Mouse (Mus musculus): ENCODE measurements around the gene Cdk20. TPM values are rescaled to one million over a fixed set of nuclear protein-coding genes. Genes with fewer than 3 reads are reported as not detected.

The Cdk20 gene
- 7.9 and 8.6 TPM in 2 replicates for polyA plus RNA-seq (2015; fragmentation: Nextera tagmentation; extraction: Ambion mirVana)

DNA sequence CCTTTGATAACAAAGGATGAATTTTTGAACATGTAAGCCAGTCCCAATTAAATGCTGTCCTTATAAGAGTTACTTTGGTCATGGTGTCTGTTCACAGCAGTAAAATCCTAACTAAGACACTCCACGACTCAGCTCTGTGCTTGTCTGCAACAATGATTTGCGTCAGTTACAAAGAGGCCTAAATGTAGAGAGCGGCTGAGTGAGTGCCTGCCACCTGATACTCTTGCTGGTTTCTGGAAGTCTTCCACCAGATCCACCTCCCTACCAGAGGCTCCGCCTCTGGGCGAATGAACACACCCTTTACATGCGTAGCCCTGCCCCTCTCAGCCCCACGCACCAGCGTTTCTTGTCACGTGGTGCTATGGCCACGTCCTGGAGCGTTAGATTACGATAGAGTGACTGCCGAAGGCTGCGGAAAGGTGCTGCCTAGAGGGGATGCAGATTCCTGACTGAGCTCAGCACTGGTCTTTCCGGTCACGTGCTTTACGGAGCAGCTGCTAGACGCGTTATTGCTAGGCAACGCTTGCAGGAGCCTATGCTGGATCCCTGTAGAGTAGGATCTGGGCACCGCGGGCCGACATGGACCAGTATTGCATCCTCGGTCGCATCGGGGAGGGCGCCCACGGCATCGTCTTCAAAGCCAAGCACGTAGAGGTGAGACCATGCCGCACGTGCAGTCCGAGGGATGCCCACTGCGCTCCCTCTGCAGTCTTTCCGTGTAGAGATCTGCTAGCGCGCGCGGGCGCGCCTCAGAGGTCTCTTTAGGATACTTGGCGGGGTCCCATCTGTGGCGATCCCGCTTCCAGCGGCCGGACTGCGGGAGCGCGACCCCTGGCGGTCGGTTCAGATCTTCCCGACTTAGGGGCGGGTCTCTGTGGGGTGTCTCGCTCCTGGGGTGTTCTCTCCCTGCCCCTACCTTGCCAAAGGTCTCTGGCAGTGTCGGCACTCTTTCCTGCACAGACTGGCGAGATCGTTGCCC lies at the start of gene Cdk20:
Gene Cdk20 (plus strand): TSS at position 298 of the 979 bp plus-strand sequence.
- under 1% methylated on average over 57 of the region's 57 CpGs for WGBS
- H3K4me3 ChIP-seq (replicated peaks): peak within 1 kb of the TSS; percentile 73
- H3K4me2 ChIP-seq (replicated peaks): peak within 1 kb of the TSS; percentile 89
- peak; percentile 99 for ATAC-seq
- no peaks in the 10 kb centered on the region for H3K27me3 ChIP-seq (replicated peaks)
- peaks cover 11% of the 10 kb centered on the region; the same call in 1 of the 2 replicates for H3K4me1 ChIP-seq (replicated peaks)
- H3K9ac ChIP-seq: peak within 1 kb of the TSS; percentile 69
- H3K27ac ChIP-seq: peak within 1 kb of the TSS; percentile 93
- no peaks in the 10 kb centered on the region for H3K9me3 ChIP-seq
- H3K36me3 ChIP-seq: no peaks in the 10 kb centered on the region

DNA sequence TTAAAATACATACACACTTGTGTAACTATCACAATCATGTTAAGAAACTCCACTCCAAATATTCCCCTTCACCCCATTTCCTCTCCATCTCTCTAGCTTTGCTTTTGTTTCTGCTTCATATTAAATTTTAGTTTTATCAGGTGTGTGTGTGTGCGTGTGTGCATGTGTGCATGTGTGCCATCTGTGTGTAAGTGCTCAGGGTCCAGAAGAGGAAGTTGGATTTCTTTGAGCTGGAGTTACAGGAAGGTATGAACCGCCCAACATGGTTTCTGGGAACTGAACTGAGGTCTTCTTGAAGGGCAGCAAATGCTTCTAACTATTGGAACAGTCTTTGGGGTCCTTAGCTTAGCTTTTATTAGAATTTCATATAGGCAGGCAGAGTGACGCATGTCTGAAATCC lies 47.2 kb upstream of the Cdk20 start:
- no peak overlapping the region for H3K4me2 ChIP-seq (replicated peaks)
- no peaks in the 10 kb centered on the region for H3K9me3 ChIP-seq
- no peak overlapping the region for H3K27ac ChIP-seq
- H3K4me1 ChIP-seq (replicated peaks): no peaks in the 10 kb centered on the region
- H3K36me3 ChIP-seq: no peaks in the 10 kb centered on the region
- H3K27me3 ChIP-seq (replicated peaks): no peaks in the 10 kb centered on the region
- ATAC-seq: no peak
- H3K9ac ChIP-seq: no peak overlapping the region
- 90% methylated on average over 3 of the region's 3 CpGs for WGBS
- H3K4me3 ChIP-seq (replicated peaks): no peak overlapping the region

DNA sequence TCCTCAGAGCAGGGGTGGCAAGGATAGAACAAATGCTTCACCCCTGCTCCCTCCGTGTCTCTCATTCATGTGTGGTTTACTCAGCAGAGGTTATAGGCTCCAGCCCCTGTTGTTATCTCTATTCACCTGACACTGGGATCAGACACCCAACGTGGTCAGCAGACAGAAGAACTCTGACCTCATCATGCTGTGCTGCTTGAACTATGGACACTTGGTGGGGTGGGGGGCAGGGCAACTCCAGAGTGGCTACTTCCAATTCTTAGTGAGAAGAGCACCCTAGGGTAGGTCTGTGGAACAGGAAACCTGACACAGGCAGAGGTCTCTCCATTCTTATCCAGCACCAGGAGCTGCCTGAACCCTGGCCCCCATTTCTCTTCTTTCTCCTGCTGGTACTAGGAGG lies 46.1 kb upstream of the Cdk20 start:
- no peak overlapping the region for H3K9ac ChIP-seq
- H3K4me1 ChIP-seq (replicated peaks): no peaks in the 10 kb centered on the region
- H3K36me3 ChIP-seq: no peaks in the 10 kb centered on the region
- no peak overlapping the region for H3K27ac ChIP-seq
- H3K9me3 ChIP-seq: no peaks in the 10 kb centered on the region
- ATAC-seq: peak; percentile 77
- H3K27me3 ChIP-seq (replicated peaks): no peaks in the 10 kb centered on the region
- no peak overlapping the region for H3K4me3 ChIP-seq (replicated peaks)
- 37% methylated on average over 2 of the region's 2 CpGs for WGBS
- H3K4me2 ChIP-seq (replicated peaks): no peak overlapping the region

- Histone ChIP-seq H3K4me1 (replicated peaks) (no peaks in the 10 kb centered on the region), H3K27ac (no peak overlapping the region), H3K4me2 (replicated peaks) (no peak overlapping the region), H3K36me3 (no peaks in the 10 kb centered on the region), H3K9ac (no peak overlapping the region), H3K27me3 (replicated peaks) (no peaks in the 10 kb centered on the region), H3K9me3 (no peaks in the 10 kb centered on the region), H3K4me3 (replicated peaks) (no peak overlapping the region)
- WGBS: 77% methylated on average over 4 of the region's 4 CpGs
- no peak for ATAC-seq
Measured at GRCm38 (mm10) chr13:64388415-64388814, 43.7 kb upstream of the Cdk20 start.

GRCm38 (mm10) chr13:64396979-64397378 lies 35.1 kb upstream of the Cdk20 start:
- WGBS: 55% methylated on average over 8 of the region's 8 CpGs
- Histone ChIP-seq H3K4me3 (replicated peaks) (no peak overlapping the region), H3K4me2 (replicated peaks) (no peak overlapping the region), H3K9me3 (no peaks in the 10 kb centered on the region), H3K36me3 (no peaks in the 10 kb centered on the region), H3K27me3 (replicated peaks) (no peaks in the 10 kb centered on the region), H3K4me1 (replicated peaks) (no peaks in the 10 kb centered on the region), H3K9ac (no peak overlapping the region), H3K27ac (no peak overlapping the region)
- peak; percentile 45; the same call in 1 of the 2 replicates for ATAC-seq

- Histone ChIP-seq H3K9me3 (no peaks in the 10 kb centered on the region), H3K36me3 (no peaks in the 10 kb centered on the region), H3K4me3 (replicated peaks) (no peak overlapping the region), H3K9ac (no peak overlapping the region), H3K27ac (no peak overlapping the region), H3K4me1 (replicated peaks) (no peaks in the 10 kb centered on the region), H3K4me2 (replicated peaks) (no peak overlapping the region), H3K27me3 (replicated peaks) (no peaks in the 10 kb centered on the region)
- WGBS: 94% methylated on average over 1 of the region's 1 CpGs
- no peak for ATAC-seq
Measured at GRCm38 (mm10) chr13:64398065-64398464, 34.0 kb upstream of the Cdk20 start.

DNA sequence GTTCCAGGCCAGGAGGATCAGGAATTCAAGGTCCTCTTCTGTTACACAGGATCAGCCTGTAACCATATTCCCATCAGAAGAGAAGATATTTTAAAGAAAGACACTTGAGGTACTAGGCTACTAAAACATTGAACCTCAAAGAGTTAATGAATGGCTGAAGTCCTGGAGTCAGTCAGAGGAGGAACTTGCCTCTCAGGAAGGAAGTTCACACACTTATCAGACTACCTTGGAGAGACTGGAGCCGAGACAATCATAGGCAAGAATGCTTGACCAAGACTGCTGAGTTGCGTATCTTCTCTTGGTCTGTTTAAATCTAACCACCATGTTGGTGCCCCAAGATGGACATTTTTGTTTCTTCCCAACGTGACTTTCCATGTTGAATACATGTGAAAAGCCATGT lies 32.2 kb upstream of the Cdk20 start:
- no peak overlapping the region for H3K9ac ChIP-seq
- H3K9me3 ChIP-seq: no peaks in the 10 kb centered on the region
- H3K4me1 ChIP-seq (replicated peaks): no peaks in the 10 kb centered on the region
- no peak overlapping the region for H3K4me2 ChIP-seq (replicated peaks)
- no peak overlapping the region for H3K27ac ChIP-seq
- H3K27me3 ChIP-seq (replicated peaks): no peaks in the 10 kb centered on the region
- WGBS: 80% methylated on average over 3 of the region's 3 CpGs
- H3K4me3 ChIP-seq (replicated peaks): no peak overlapping the region
- no peak for ATAC-seq
- H3K36me3 ChIP-seq: no peaks in the 10 kb centered on the region

DNA sequence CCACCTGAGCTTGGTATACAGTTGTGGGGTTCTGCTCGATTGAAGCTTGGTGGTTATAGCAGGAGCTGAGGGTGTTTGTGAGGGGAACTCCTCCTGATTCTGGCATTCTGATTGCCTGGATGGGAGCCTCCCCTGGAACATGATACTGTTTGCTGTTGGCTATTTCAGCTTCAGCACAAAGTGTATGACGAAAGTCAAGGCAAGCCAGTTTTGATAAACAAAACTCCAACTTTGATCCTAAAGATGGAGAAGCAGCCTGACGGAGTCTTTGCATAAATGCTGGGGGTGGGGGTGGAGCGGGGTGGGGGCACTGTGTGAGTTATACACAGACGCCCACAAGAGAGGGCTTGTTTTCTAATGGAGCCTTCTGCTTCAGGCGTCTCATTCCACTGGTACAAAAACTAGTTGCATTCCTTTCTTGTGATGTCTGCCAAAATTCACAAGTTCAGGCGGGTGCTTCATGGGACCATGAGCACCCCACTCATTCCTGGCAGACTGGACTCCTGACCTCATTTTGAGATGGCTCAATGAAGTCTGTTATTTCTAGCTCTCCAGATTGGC lies 31.2 kb upstream of the Cdk20 start:
- no peaks in the 10 kb centered on the region for H3K9me3 ChIP-seq
- H3K4me1 ChIP-seq (replicated peaks): no peaks in the 10 kb centered on the region
- H3K9ac ChIP-seq: no peak overlapping the region
- WGBS: 42% methylated on average over 7 of the region's 7 CpGs
- no peaks in the 10 kb centered on the region for H3K27me3 ChIP-seq (replicated peaks)
- no peaks in the 10 kb centered on the region for H3K36me3 ChIP-seq
- H3K27ac ChIP-seq: no peak overlapping the region
- no peak overlapping the region for H3K4me3 ChIP-seq (replicated peaks)
- H3K4me2 ChIP-seq (replicated peaks): no peak overlapping the region; the same call in 1 of the 2 replicates
- peak; percentile 51 for ATAC-seq

GRCm38 (mm10) chr13:64402006-64402405 lies 30.1 kb upstream of the Cdk20 start:
- no peak overlapping the region for H3K27ac ChIP-seq
- H3K36me3 ChIP-seq: no peaks in the 10 kb centered on the region
- H3K4me1 ChIP-seq (replicated peaks): no peaks in the 10 kb centered on the region
- no peak overlapping the region for H3K4me3 ChIP-seq (replicated peaks)
- H3K4me2 ChIP-seq (replicated peaks): no peak overlapping the region
- no peaks in the 10 kb centered on the region for H3K9me3 ChIP-seq
- ATAC-seq: no peak
- WGBS: 60% methylated on average over 3 of the region's 3 CpGs
- H3K27me3 ChIP-seq (replicated peaks): no peaks in the 10 kb centered on the region
- H3K9ac ChIP-seq: no peak overlapping the region

DNA sequence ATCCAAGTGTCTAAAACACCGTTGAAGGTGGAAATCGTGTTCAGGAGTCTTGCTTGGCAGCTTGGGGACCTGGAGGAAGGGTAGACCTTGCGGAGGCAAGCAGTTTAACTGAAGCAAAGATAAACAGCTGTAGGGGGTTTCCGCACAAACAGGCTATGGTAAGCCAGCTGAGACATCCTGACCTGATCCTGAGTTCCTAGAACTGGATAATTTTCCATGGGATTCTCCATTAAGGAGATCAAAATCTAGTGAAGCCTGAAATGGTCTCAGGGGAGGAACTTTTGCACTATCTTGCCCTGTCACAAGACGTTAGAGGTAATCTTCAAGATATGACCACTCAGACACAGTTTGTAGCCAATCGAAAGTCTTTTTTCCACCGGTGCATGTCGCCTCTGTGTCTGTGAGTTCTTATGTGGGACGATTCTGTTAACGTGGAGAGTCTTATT lies 29.6 kb upstream of the Cdk20 start:
- H3K27me3 ChIP-seq (replicated peaks): no peaks in the 10 kb centered on the region
- no peak overlapping the region for H3K9ac ChIP-seq
- H3K4me1 ChIP-seq (replicated peaks): no peaks in the 10 kb centered on the region
- H3K27ac ChIP-seq: no peak overlapping the region
- ATAC-seq: no peak
- H3K9me3 ChIP-seq: no peaks in the 10 kb centered on the region
- H3K4me3 ChIP-seq (replicated peaks): no peak overlapping the region
- H3K4me2 ChIP-seq (replicated peaks): no peak overlapping the region
- H3K36me3 ChIP-seq: no peaks in the 10 kb centered on the region
- 84% methylated on average over 10 of the region's 10 CpGs for WGBS

DNA sequence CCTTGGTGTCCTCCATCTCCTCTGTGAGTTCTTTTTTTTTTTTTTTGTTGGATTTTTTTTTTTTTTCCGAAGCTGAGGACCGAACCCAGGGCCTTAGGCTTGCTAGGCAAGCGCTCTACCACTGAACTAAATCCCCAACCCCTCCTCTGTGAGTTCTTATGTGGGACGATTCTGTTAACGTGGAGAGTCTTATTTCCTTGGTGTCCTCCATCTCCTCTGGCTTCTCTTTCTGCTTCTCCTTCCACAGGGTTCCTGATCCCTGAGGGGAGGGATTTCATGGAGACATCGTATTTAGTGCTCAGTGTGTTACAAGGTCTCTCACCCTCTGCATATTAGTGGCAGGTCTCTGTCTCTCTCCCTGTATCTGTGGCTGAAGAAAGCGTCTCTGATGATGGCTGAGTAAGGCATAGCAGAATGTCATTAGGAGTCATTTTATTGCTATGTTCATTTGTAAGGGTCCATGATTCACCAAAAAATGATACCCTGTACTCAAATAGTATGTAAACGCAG lies 29.1 kb upstream of the Cdk20 start:
- no peak overlapping the region for H3K27ac ChIP-seq
- no peak overlapping the region for H3K4me3 ChIP-seq (replicated peaks)
- H3K9ac ChIP-seq: no peak overlapping the region
- H3K27me3 ChIP-seq (replicated peaks): no peaks in the 10 kb centered on the region
- WGBS: 89% methylated on average over 8 of the region's 8 CpGs
- H3K4me2 ChIP-seq (replicated peaks): no peak overlapping the region
- no peaks in the 10 kb centered on the region for H3K36me3 ChIP-seq
- H3K9me3 ChIP-seq: no peaks in the 10 kb centered on the region
- no peak for ATAC-seq
- H3K4me1 ChIP-seq (replicated peaks): no peaks in the 10 kb centered on the region

- Histone ChIP-seq H3K27ac (no peak overlapping the region), H3K27me3 (replicated peaks) (no peaks in the 10 kb centered on the region), H3K4me1 (replicated peaks) (no peaks in the 10 kb centered on the region), H3K9ac (no peak overlapping the region), H3K4me3 (replicated peaks) (no peak overlapping the region), H3K4me2 (replicated peaks) (no peak overlapping the region), H3K36me3 (no peaks in the 10 kb centered on the region), H3K9me3 (no peaks in the 10 kb centered on the region)
- WGBS: 64% methylated on average over 3 of the region's 3 CpGs
- ATAC-seq: no peak
Measured at GRCm38 (mm10) chr13:64403519-64403918, 28.6 kb upstream of the Cdk20 start.

Measured in intestine, embryonic 15.5 days (tissue).